Mouse (Mus musculus) ES-E14 (cell line): Measurements from ENCODE around the gene Tfr2.

Experiments
- CHD2 ChIP-seq: IDR thresholded peaks from 2 replicates; pipeline ENCODE4 v1.6.1; 2014; ENCODE audit warnings: mild to moderate bottlenecking, low read depth, low read length, inconsistent platforms
- HCFC1 ChIP-seq: IDR thresholded peaks from 2 replicates; pipeline ENCODE4 v1.6.1; 2012; ENCODE audit warnings: low read length, inconsistent platforms, borderline replicate concordance; ENCODE audit not compliant: insufficient read depth
- MAFK ChIP-seq: IDR thresholded peaks from 2 replicates; pipeline ENCODE4 v1.6.1; 2014; ENCODE audit warnings: mild to moderate bottlenecking, low read depth, low read length, inconsistent platforms; ENCODE audit not compliant: insufficient read depth
- ZNF384 ChIP-seq: IDR thresholded peaks from 2 replicates; pipeline ENCODE4 v1.6.1; 2012; ENCODE audit warnings: low read depth, low read length, inconsistent platforms

DNA sequence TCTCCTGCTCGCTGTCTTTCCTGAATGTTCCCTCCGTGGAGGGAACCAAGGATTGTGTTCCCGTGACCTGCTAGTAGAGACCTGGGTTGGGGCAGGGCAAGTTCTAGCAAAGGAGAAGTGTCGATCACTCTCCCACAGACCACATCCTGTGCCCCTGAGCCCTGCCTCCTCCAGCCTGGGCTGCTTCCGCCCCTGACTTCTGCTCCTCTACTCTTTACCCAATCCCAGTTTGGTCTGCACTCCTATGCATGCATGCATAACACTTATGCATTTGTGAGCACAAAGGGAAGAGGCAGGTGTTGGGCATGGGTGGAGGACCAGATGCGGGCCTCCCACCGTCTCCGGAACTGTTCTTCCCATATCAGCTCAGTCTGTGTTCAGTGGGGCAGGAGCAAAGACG lies 61.5 kb downstream of the Tfr2 start:
- TF ChIP-seq HCFC1 (no peak), ZNF384 (no peak), CHD2 (no peak), MAFK (no peak)
